Mouse (Mus musculus) limb, embryonic 13.5 days (tissue): ENCODE measurements at regions not wholly inside any gene's neighbourhood (a gene's known extent, or its start where the extent isn't known, plus 50 kb on each side); places are given as distances from the start of the nearest gene placed in this dataset.

Source experiments
- ATAC-seq: fragments of 200-750 bp; cut with Nextera tagmentation; 2 replicates; pipeline ENCODE4 v1.8.0; 2017; ENCODE audit warnings: low read depth, moderate number of reproducible peaks, moderate TSS enrichment; ENCODE audit not compliant: low FRiP score
- H3K27ac ChIP-seq: fragments of 300-500 bp; sonication (generic); 2 replicates; pipeline ENCODE4 v1.5.1; 2015; ENCODE audit warnings: inconsistent platforms, mild to moderate bottlenecking, moderate library complexity
- H3K27me3 ChIP-seq: fragments of 300-500 bp; sonication (generic); 2 replicates; pipeline ENCODE4 v1.6.1; 2015; ENCODE audit warnings: mild to moderate bottlenecking, inconsistent platforms
- H3K36me3 ChIP-seq: fragments of 300-500 bp; sonication (generic); 2 replicates; pipeline ENCODE4 v1.6.1; 2015; ENCODE audit warnings: inconsistent platforms, mild to moderate bottlenecking, moderate library complexity
- H3K4me1 ChIP-seq: fragments of 300-500 bp; sonication (generic); 2 replicates; pipeline ENCODE4 v1.6.1; 2015; ENCODE audit warnings: inconsistent platforms
- H3K4me2 ChIP-seq: fragments of 300-500 bp; sonication (generic); replicated peaks from 2 replicates; pipeline ENCODE4 v1.6.1; 2015; ENCODE audit warnings: inconsistent platforms, mild to moderate bottlenecking, moderate library complexity
- H3K4me3 ChIP-seq: fragments of 300-500 bp; sonication (generic); 2 replicates; pipeline ENCODE4 v1.5.1; 2015; ENCODE audit warnings: moderate library complexity, mild to moderate bottlenecking, inconsistent platforms
- H3K9ac ChIP-seq: fragments of 300-500 bp; sonication (generic); 2 replicates; pipeline ENCODE4 v1.6.1; 2015; ENCODE audit warnings: mild to moderate bottlenecking, inconsistent platforms
- H3K9me3 ChIP-seq: fragments of 300-500 bp; sonication (generic); 2 replicates; pipeline ENCODE4 v1.6.1; 2016; ENCODE audit warnings: inconsistent platforms
- WGBS: fragments of 180-500 bp; shearing (Covaris S2); methylation state at CpG from one replicate; pipeline ENCODE4 v1.1.7; 2015; 5-methylcytosine and 5-hydroxymethylcytosine counted together

GRCm38 (mm10) chr1:154062666-154063065 is 138.3 kb upstream of the Zfp648 start:
- no peak overlapping the region for H3K4me3 ChIP-seq
- H3K9ac ChIP-seq = no peak overlapping the region
- no peaks in the 10 kb centered on the region for H3K36me3 ChIP-seq
- no peak overlapping the region for H3K4me2 ChIP-seq
- H3K27ac ChIP-seq = no peak overlapping the region
- no peaks in the 10 kb centered on the region for H3K4me1 ChIP-seq
- 86% methylated on average over 7 of the region's 7 CpGs for WGBS
- no peaks in the 10 kb centered on the region for H3K27me3 ChIP-seq
- 0 out of 2 replicates have a peak, but pooled peaks cover 7% of the 10 kb centered on the region for H3K9me3 ChIP-seq
- ATAC-seq = no peak

GRCm38 (mm10) chr1:154064633-154065032 is 136.4 kb upstream of the Zfp648 start:
- no peak overlapping the region for H3K9ac ChIP-seq
- no peak for ATAC-seq
- no peaks in the 10 kb centered on the region for H3K27me3 ChIP-seq
- no peaks in the 10 kb centered on the region for H3K9me3 ChIP-seq
- no peaks in the 10 kb centered on the region for H3K4me1 ChIP-seq
- no peak overlapping the region for H3K27ac ChIP-seq
- H3K36me3 ChIP-seq = no peaks in the 10 kb centered on the region
- WGBS = 76% methylated on average over 5 of the region's 5 CpGs
- no peak overlapping the region for H3K4me3 ChIP-seq
- no peak overlapping the region for H3K4me2 ChIP-seq

GRCm38 (mm10) chr1:154065336-154066329 is 135.4 kb upstream of the Zfp648 start:
- ATAC-seq = no peak
- Histone ChIP-seq H3K9me3 (no peaks in the 10 kb centered on the region), H3K4me1 (no peaks in the 10 kb centered on the region), H3K4me2 (no peak overlapping the region), H3K27me3 (no peaks in the 10 kb centered on the region), H3K36me3 (no peaks in the 10 kb centered on the region), H3K4me3 (no peak overlapping the region), H3K9ac (no peak overlapping the region), H3K27ac (no peak overlapping the region)
- 77% methylated on average over 18 of the region's 18 CpGs for WGBS

GRCm38 (mm10) chr1:154067856-154068255 is 133.1 kb upstream of the Zfp648 start:
- no peak overlapping the region for H3K9ac ChIP-seq
- H3K9me3 ChIP-seq = no peaks in the 10 kb centered on the region
- no peaks in the 10 kb centered on the region for H3K4me1 ChIP-seq
- H3K4me3 ChIP-seq = no peak overlapping the region
- no peaks in the 10 kb centered on the region for H3K27me3 ChIP-seq
- no peak overlapping the region for H3K27ac ChIP-seq
- ATAC-seq = no peak
- no peaks in the 10 kb centered on the region for H3K36me3 ChIP-seq
- 94% methylated on average over 1 of the region's 1 CpGs for WGBS
- H3K4me2 ChIP-seq = no peak overlapping the region

- Histone ChIP-seq H3K36me3 (no peaks in the 10 kb centered on the region), H3K9ac (no peak overlapping the region), H3K4me1 (no peaks in the 10 kb centered on the region), H3K9me3 (no peaks in the 10 kb centered on the region), H3K4me3 (no peak overlapping the region), H3K4me2 (no peak overlapping the region), H3K27me3 (no peaks in the 10 kb centered on the region), H3K27ac (no peak overlapping the region)
- no peak for ATAC-seq
- WGBS = 93% methylated on average over 1 of the region's 1 CpGs
These were observed 126.7 kb upstream of the Zfp648 start for GRCm38 (mm10) chr1:154074270-154074669.

GRCm38 (mm10) chr1:154076684-154077475 is 124.1 kb upstream of the Zfp648 start:
- H3K4me1 ChIP-seq = peaks cover 9% of the 10 kb centered on the region; the same call in 1 of the 2 replicates
- no peaks in the 10 kb centered on the region for H3K9me3 ChIP-seq
- H3K27ac ChIP-seq = no peak overlapping the region
- no peak for ATAC-seq
- WGBS = 60% methylated on average over 10 of the region's 10 CpGs
- no peaks in the 10 kb centered on the region for H3K27me3 ChIP-seq
- H3K4me2 ChIP-seq = no peak overlapping the region
- no peak overlapping the region for H3K4me3 ChIP-seq
- H3K9ac ChIP-seq = no peak overlapping the region
- H3K36me3 ChIP-seq = no peaks in the 10 kb centered on the region

GRCm38 (mm10) chr1:154080505-154081380 is 120.2 kb upstream of the Zfp648 start:
- ATAC-seq = no peak
- H3K27ac ChIP-seq = no peak overlapping the region

GRCm38 (mm10) chr1:154086145-154086544 is 114.8 kb upstream of the Zfp648 start:
- no peaks in the 10 kb centered on the region for H3K4me1 ChIP-seq
- H3K36me3 ChIP-seq = no peaks in the 10 kb centered on the region
- H3K9ac ChIP-seq = no peak overlapping the region
- no peak overlapping the region for H3K4me3 ChIP-seq
- H3K27me3 ChIP-seq = no peaks in the 10 kb centered on the region
- no peak overlapping the region for H3K27ac ChIP-seq
- no peak for ATAC-seq
- H3K9me3 ChIP-seq = no peaks in the 10 kb centered on the region
- H3K4me2 ChIP-seq = no peak overlapping the region

More at GRCm38 (mm10) chr1:154080505-154081380, 120.2 kb upstream of the Zfp648 start:
- 49% methylated on average over 10 of the region's 10 CpGs for WGBS
- peaks cover 9% of the 10 kb centered on the region; the same call in 1 of the 2 replicates for H3K4me1 ChIP-seq
- no peak overlapping the region for H3K4me2 ChIP-seq
- no peak overlapping the region for H3K4me3 ChIP-seq
- no peaks in the 10 kb centered on the region for H3K27me3 ChIP-seq
- H3K36me3 ChIP-seq = no peaks in the 10 kb centered on the region
- H3K9me3 ChIP-seq = no peaks in the 10 kb centered on the region
- no peak overlapping the region for H3K9ac ChIP-seq

GRCm38 (mm10) chr1:154089815-154090214 is 111.2 kb upstream of the Zfp648 start:
- Histone ChIP-seq H3K4me1 (no peaks in the 10 kb centered on the region), H3K9me3 (no peaks in the 10 kb centered on the region), H3K27me3 (no peaks in the 10 kb centered on the region), H3K4me2 (no peak overlapping the region), H3K27ac (no peak overlapping the region), H3K9ac (no peak overlapping the region), H3K36me3 (no peaks in the 10 kb centered on the region), H3K4me3 (no peak overlapping the region)
- 86% methylated on average over 3 of the region's 3 CpGs for WGBS
- ATAC-seq = no peak

GRCm38 (mm10) chr1:154090521-154091490 is 110.2 kb upstream of the Zfp648 start:
- ATAC-seq = no peak
- H3K27ac ChIP-seq = no peak overlapping the region
- H3K4me2 ChIP-seq = no peak overlapping the region
- no peak overlapping the region for H3K9ac ChIP-seq
- H3K27me3 ChIP-seq = no peaks in the 10 kb centered on the region
- H3K36me3 ChIP-seq = no peaks in the 10 kb centered on the region
- H3K9me3 ChIP-seq = no peaks in the 10 kb centered on the region
- WGBS = 78% methylated on average over 7 of the region's 7 CpGs
- no peaks in the 10 kb centered on the region for H3K4me1 ChIP-seq
- no peak overlapping the region for H3K4me3 ChIP-seq

GRCm38 (mm10) chr1:154093549-154093948 is 107.4 kb upstream of the Zfp648 start:
- Histone ChIP-seq H3K27me3 (no peaks in the 10 kb centered on the region), H3K36me3 (no peaks in the 10 kb centered on the region), H3K4me3 (no peak overlapping the region), H3K4me1 (no peaks in the 10 kb centered on the region), H3K9ac (no peak overlapping the region), H3K9me3 (no peaks in the 10 kb centered on the region), H3K4me2 (no peak overlapping the region), H3K27ac (no peak overlapping the region)
- no peak for ATAC-seq
- 77% methylated on average over 4 of the region's 4 CpGs for WGBS
